Mouse (Mus musculus): ENCODE data around the gene Becn1. TPM values are rescaled to one million over a fixed set of nuclear protein-coding genes. Genes with fewer than 3 reads are reported as not detected.

The Becn1 gene
- polyA plus RNA-seq, 1 experiment from 2014 or later: 156 TPM

DNA sequence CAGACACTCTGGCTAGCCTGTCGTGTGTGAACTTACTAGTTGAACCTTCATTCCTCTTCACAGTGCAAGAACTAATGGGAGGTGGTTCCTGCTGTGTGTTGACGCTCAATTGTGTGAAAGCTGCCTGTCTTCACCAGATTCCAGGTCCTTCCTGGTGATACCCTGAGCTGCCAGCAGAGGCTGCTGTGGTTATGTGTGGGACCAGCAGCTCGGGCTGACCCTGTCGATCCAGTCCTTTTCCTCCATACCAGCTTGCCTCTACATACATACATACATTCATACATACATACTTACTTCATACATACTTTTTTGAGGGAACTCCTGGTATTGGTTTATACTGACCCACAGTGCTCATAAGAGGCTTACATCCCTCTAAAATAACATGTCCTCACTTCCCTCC is 21.5 kb upstream of the Becn1 start:
- H3K36me3 ChIP-seq (ENCODE audit: insufficient read depth, low read length): peaks cover 49% of the 10 kb centered on the region
- TF ChIP-seq CTCF (IDR thresholded peaks at IDR 0.05; ENCODE audit: low read depth): peak; percentile 96
- 8% methylated on average over 4 of the region's 4 CpGs for WGBS
- H3K4me2 ChIP-seq (ENCODE audit: low read length): no peak overlapping the region
- no peak overlapping the region for H3K4me3 ChIP-seq (replicated peaks; ENCODE audit: low read depth, low read length)
- H3K27ac ChIP-seq: no peak overlapping the region
- H3K9me3 ChIP-seq (replicated peaks; ENCODE audit: low read length): no peaks in the 10 kb centered on the region
- H3K9ac ChIP-seq (ENCODE audit: low read depth, low read length): no peak overlapping the region
- ATAC-seq (replicated peaks; ENCODE audit: low FRiP score, low read depth) (peak; percentile 45), DNase-seq (ENCODE audit: low spot score) (peak; percentile 89)
- no peaks in the 10 kb centered on the region for H3K27me3 ChIP-seq (ENCODE audit: insufficient read depth, low read length)
- H3K4me1 ChIP-seq (replicated peaks; ENCODE audit: insufficient read depth, low read length): no peaks in the 10 kb centered on the region

DNA sequence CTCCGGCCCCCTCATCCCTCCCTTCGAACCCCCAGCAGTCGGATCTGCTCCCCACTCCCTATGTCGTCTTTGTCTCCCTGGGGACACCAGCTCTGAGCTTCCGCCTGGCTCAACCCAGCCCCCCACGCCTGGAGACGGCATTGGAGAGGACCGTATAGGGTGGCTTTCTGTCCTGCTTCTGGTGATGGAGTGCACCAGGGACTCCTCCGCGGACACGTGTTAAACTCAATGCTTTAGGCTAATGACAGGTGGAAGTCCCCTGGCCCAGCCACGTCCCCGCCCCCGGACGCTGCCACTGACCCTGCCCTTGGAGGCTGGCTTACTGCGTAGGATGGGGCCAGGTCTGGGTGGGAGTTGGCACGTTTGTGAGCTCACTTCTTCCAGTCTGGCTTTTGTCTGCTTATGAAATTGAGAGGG is 14.4 kb upstream of the Becn1 start:
- Histone ChIP-seq H3K27me3 (ENCODE audit: insufficient read depth, low read length) (no peaks in the 10 kb centered on the region), H3K9me3 (replicated peaks; ENCODE audit: low read length) (no peaks in the 10 kb centered on the region), H3K9ac (ENCODE audit: low read depth, low read length) (peak overlapping the region; percentile 86), H3K4me1 (replicated peaks; ENCODE audit: insufficient read depth, low read length) (peaks cover 4% of the 10 kb centered on the region), H3K36me3 (ENCODE audit: insufficient read depth, low read length) (peaks cover 25% of the 10 kb centered on the region), H3K4me2 (ENCODE audit: low read length) (peak overlapping the region; percentile 76), H3K4me3 (replicated peaks; ENCODE audit: low read depth, low read length) (peak overlapping the region; percentile 93), H3K27ac (peak overlapping the region; percentile 77)
- ATAC-seq (replicated peaks; ENCODE audit: low FRiP score, low read depth) (no peak; the same call in 1 of the 2 replicates), DNase-seq (ENCODE audit: low spot score) (peak; percentile 52)
- no peak for TF ChIP-seq CTCF (IDR thresholded peaks at IDR 0.05; ENCODE audit: low read depth)
- under 1% methylated on average over 17 of the region's 17 CpGs for WGBS

DNA sequence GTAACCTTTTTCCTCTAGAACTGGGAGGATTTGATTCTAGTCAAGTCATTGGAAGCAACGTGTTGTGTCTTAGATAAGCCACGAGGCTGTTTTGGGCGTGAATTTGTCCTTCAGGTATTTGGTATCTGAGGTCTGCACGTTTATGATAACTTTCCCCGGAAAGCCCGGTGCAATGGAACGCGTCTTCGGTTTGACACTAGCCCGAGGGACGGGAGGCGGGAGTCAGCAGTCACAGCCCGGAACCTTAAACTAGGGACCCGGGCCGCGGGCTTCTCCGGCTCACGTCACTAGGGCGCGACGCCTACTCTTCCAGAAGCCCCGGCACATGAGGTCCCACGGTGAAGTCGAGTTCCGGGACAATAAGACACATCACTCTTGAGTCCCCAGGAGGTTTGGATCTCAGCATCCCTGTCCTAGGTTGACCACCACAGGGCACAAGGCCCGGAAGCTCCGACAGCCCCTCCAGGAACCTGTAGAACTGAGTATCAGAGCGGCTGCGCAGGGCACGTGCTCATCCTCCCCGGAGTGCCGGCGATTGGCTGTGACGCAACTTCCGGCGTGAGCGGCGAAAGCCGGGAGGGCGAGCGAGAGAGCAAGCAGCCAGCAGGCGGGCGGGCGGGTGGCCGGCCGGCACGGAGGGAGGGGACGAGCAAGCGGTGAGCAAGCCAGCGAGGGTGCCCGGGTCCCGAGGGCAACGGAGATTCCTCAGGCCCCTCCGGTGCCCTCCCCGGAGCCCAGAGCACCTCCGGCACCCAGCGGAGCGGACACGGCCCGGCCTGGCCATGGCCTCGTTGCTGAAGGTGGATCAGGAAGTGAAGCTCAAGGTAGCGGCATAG is 13.8 kb upstream of the Becn1 start, which contains the start of gene Psme3:
Gene Psme3, plus strand, starts transcription at position 549 of the 836 bp plus-strand sequence.
- Histone ChIP-seq H3K36me3 (ENCODE audit: insufficient read depth, low read length) (peaks cover 21% of the 10 kb centered on the region), H3K4me1 (replicated peaks; ENCODE audit: insufficient read depth, low read length) (peaks cover 4% of the 10 kb centered on the region), H3K9me3 (replicated peaks; ENCODE audit: low read length) (no peaks in the 10 kb centered on the region), H3K27ac (peak within 1 kb of the TSS; percentile 77), H3K27me3 (ENCODE audit: insufficient read depth, low read length) (no peaks in the 10 kb centered on the region), H3K4me2 (ENCODE audit: low read length) (peak within 1 kb of the TSS; percentile 76), H3K4me3 (replicated peaks; ENCODE audit: low read depth, low read length) (peak within 1 kb of the TSS; percentile 93), H3K9ac (ENCODE audit: low read depth, low read length) (peak within 1 kb of the TSS; percentile 86)
- peak; percentile 95 for DNase-seq (ENCODE audit: low spot score)
- TF ChIP-seq CTCF (IDR thresholded peaks at IDR 0.05; ENCODE audit: low read depth): no peak
- ATAC-seq (replicated peaks; ENCODE audit: low FRiP score, low read depth): peak; percentile 90
- under 1% methylated on average over 62 of the region's 62 CpGs for WGBS

DNA sequence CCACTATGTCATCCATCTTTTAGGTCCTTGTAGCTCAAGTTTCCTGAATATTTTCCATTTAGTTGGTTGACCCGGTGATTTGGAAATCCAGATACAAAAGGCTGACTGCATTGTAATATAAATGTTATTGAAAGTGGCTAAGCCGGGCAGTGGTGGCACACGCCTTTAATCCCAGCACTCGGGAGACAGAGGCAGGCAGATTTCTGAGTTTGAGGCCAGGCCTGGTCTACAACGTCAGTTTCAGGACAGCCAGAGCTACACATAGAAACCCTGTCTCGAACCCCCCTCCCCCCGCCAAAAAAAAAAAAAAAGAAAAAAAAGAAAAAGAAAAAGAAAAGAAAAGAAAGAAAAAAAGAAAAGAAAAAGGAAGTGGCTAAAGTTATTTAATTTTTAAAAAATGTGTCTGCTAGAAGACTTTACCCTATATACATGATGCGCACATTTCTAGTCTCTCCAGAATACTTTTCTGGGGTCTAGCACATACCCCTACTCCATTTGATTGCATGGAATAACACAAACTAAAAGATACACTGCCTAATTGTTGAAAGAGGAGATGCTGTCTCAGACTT is 13.1 kb upstream of the Becn1 start:
- H3K4me3 ChIP-seq (replicated peaks; ENCODE audit: low read depth, low read length): peak overlapping the region; percentile 93
- H3K4me2 ChIP-seq (ENCODE audit: low read length): peak overlapping the region; percentile 76
- H3K9me3 ChIP-seq (replicated peaks; ENCODE audit: low read length): no peaks in the 10 kb centered on the region
- ATAC-seq (replicated peaks; ENCODE audit: low FRiP score, low read depth): no peak
- peak overlapping the region; percentile 77 for H3K27ac ChIP-seq
- peaks cover 4% of the 10 kb centered on the region for H3K4me1 ChIP-seq (replicated peaks; ENCODE audit: insufficient read depth, low read length)
- peaks cover 14% of the 10 kb centered on the region for H3K36me3 ChIP-seq (ENCODE audit: insufficient read depth, low read length)
- no peak for DNase-seq (ENCODE audit: low spot score)
- H3K9ac ChIP-seq (ENCODE audit: low read depth, low read length): peak overlapping the region; percentile 86; the same call in 1 of the 2 replicates
- TF ChIP-seq CTCF (IDR thresholded peaks at IDR 0.05; ENCODE audit: low read depth): no peak
- no peaks in the 10 kb centered on the region for H3K27me3 ChIP-seq (ENCODE audit: insufficient read depth, low read length)
- 84% methylated on average over 8 of the region's 8 CpGs for WGBS

DNA sequence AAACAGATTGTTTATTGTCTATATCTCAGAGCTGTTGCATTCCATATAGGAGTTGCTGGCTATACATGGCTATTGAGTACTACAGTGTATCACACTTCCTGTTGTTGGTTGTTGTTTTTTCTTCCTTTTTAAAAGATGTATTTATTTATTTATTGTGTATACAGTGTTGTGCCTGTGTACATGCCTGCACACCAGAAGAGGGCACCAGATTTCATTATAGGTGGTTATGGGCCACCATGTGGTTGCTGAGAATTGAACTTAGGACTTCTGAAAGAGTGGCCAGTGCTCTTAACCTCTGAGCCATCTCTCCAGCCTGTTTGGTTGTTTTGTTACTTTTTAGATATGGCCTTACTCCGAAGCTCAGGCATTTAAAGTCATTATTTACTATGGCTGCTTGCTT is 12.5 kb upstream of the Becn1 start:
- Histone ChIP-seq H3K4me1 (replicated peaks; ENCODE audit: insufficient read depth, low read length) (peaks cover 4% of the 10 kb centered on the region), H3K9ac (ENCODE audit: low read depth, low read length) (no peak overlapping the region), H3K4me3 (replicated peaks; ENCODE audit: low read depth, low read length) (no peak overlapping the region), H3K27me3 (ENCODE audit: insufficient read depth, low read length) (no peaks in the 10 kb centered on the region), H3K9me3 (replicated peaks; ENCODE audit: low read length) (no peaks in the 10 kb centered on the region), H3K27ac (no peak overlapping the region), H3K36me3 (ENCODE audit: insufficient read depth, low read length) (peaks cover 8% of the 10 kb centered on the region), H3K4me2 (ENCODE audit: low read length) (no peak overlapping the region)
- WGBS: 100% methylated on average over 1 of the region's 1 CpGs
- DNase-seq (ENCODE audit: low spot score) (no peak), ATAC-seq (replicated peaks; ENCODE audit: low FRiP score, low read depth) (no peak)
- no peak for TF ChIP-seq CTCF (IDR thresholded peaks at IDR 0.05; ENCODE audit: low read depth)

DNA sequence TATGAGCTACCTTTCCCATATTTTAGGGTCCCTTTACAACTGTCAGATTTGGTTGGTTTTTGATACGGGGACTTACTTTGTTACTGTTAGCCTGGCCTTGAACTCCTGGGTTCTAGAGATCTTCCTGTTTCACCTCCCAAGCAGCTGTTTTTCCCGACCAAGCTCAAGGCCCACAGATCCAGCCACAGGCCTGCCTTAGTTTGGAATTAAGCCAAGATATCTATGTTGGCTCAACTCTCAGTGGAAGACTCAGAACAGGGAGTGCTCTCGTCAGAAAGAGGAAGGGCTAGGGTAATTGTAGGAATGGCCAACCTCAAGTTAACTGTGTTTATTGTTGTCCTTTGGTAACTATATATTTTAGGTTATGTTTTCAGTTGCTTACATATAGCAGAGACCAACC is 10.1 kb upstream of the Becn1 start:
- Histone ChIP-seq H3K4me2 (ENCODE audit: low read length) (no peak overlapping the region), H3K9ac (ENCODE audit: low read depth, low read length) (no peak overlapping the region), H3K4me3 (replicated peaks; ENCODE audit: low read depth, low read length) (no peak overlapping the region), H3K4me1 (replicated peaks; ENCODE audit: insufficient read depth, low read length) (peaks cover 4% of the 10 kb centered on the region), H3K36me3 (ENCODE audit: insufficient read depth, low read length) (no peaks in the 10 kb centered on the region), H3K27ac (no peak overlapping the region), H3K9me3 (replicated peaks; ENCODE audit: low read length) (no peaks in the 10 kb centered on the region), H3K27me3 (ENCODE audit: insufficient read depth, low read length) (no peaks in the 10 kb centered on the region)
- no peak for DNase-seq (ENCODE audit: low spot score)
- no peak for ATAC-seq (replicated peaks; ENCODE audit: low FRiP score, low read depth)
- WGBS: 47% methylated on average over 3 of the region's 3 CpGs
- no peak for TF ChIP-seq CTCF (IDR thresholded peaks at IDR 0.05; ENCODE audit: low read depth)
